Mouse (Mus musculus) spleen, adult 18-20 months (tissue): ENCODE measurements around the gene Trdn.

Experiments used
- DNase-seq, 2 experiments: peaks; one replicate each; pipeline ENCODE4 v3.0.0; 2022; ENCODE audit warnings: mixed read lengths in 2 of 2

Trdn gene

GRCm38 (mm10) chr10:33375474-33376029 is 295.2 kb downstream of the Trdn start:
- no peak for DNase-seq
